Mouse (Mus musculus) G1E (cell line): ENCODE data around the gene Galk1. TPM values are rescaled to one million over a fixed set of nuclear protein-coding genes. Genes with fewer than 3 reads are reported as not detected.

Experiments
- ATAC-seq: 2 replicates; pipeline ENCODE4 v1.8.0; 2016; ENCODE audit warnings: mild to moderate bottlenecking; ENCODE audit not compliant: insufficient number of reproducible peaks, poor library complexity, low FRiP score, severe bottlenecking; ENCODE audit errors: extremely low read depth
- DNase-seq: peaks from one replicate; pipeline ENCODE4 v3.0.0; 2012; ENCODE audit warnings: low spot score
- H3K27me3 ChIP-seq: 2 replicates; pipeline ENCODE4 v1.6.1; 2012; ENCODE audit warnings: mild to moderate bottlenecking, low read length, inconsistent platforms; ENCODE audit not compliant: insufficient read depth
- H3K36me3 ChIP-seq: replicated peaks from 2 replicates; pipeline ENCODE3; 2012; ENCODE audit warnings: mild to moderate bottlenecking, inconsistent platforms
- H3K4me1 ChIP-seq: 2 replicates; pipeline ENCODE4 v1.6.1; 2012; ENCODE audit warnings: low read depth, low read length, inconsistent platforms, mixed read lengths; ENCODE audit not compliant: insufficient read depth
- H3K4me3 ChIP-seq: 2 replicates; pipeline ENCODE4 v1.5.1; 2012; ENCODE audit warnings: low read depth, mild to moderate bottlenecking, inconsistent platforms, low read length, moderate library complexity, mixed read lengths
- H3K9me3 ChIP-seq: replicated peaks from 2 replicates; pipeline ENCODE4 v1.6.1; 2012; ENCODE audit warnings: inconsistent platforms
- CTCF ChIP-seq: IDR thresholded peaks from 2 replicates; pipeline ENCODE4 v1.5.1; 2012; ENCODE audit warnings: low read depth, low read length, inconsistent platforms, mixed read lengths
- GATA1 ChIP-seq: IDR thresholded peaks from 2 replicates; pipeline ENCODE4 v1.6.1; 2012; ENCODE audit warnings: borderline replicate concordance, low read length, inconsistent platforms, mixed read lengths
- GATA2 ChIP-seq: IDR thresholded peaks from 2 replicates; pipeline ENCODE4 v1.6.1; 2012; ENCODE audit warnings: low read depth, low read length, inconsistent platforms, borderline replicate concordance
- POLR2AphosphoS5 ChIP-seq: IDR thresholded peaks from 2 replicates; pipeline ENCODE4 v1.6.1; 2012; ENCODE audit warnings: low read depth, low read length, inconsistent platforms; ENCODE audit not compliant: insufficient replicate concordance
- TAL1 ChIP-seq: conservative IDR thresholded peaks from 2 replicates; pipeline ENCODE4 v1.6.1; 2012; ENCODE audit warnings: low read depth, low read length, inconsistent platforms, mixed read lengths
- polyA plus RNA-seq: library from polyadenylated mRNA; stranded (reverse); fragments of >175 nt; gene quantifications from 2 replicates; pipeline ENCODE4 v1.2.3, GENCODE M21; 2012
- total RNA-seq, 2 experiments: library from RNA; stranded (forward) in 1 of 2; stranded (reverse) in 1 of 2; fragments of 200-1000 nt in 1 of 2; fragments of >200 nt in 1 of 2; fragmentation: Nextera tagmentation in 1 of 2; gene quantifications; 2 replicates each; pipeline ENCODE4 v1.2.3; 2014 to 2017

Gene Galk1
- total RNA-seq (2014; fragmentation: Nextera tagmentation) (15.4 and 22.0 TPM in 2 replicates), total RNA-seq (2017) (54.5 and 69.9 TPM in 2 replicates), polyA plus RNA-seq (148 and 177 TPM in 2 replicates)

GRCm38 (mm10) chr11:116012262-116012947 lies at the start of gene Galk1:
TSS of gene Galk1 (minus strand) at chr11:116012719.
- Histone ChIP-seq H3K9me3 (no peaks in the 10 kb centered on the region), H3K4me3 (peak within 1 kb of the TSS; percentile 83), H3K4me1 (peaks cover 81% of the 10 kb centered on the region), H3K27me3 (peaks cover 21% of the 10 kb centered on the region), H3K36me3 (peaks cover 41% of the 10 kb centered on the region)
- TF ChIP-seq TAL1 (no peak), CTCF (no peak), POLR2AphosphoS5 (no peak), GATA2 (no peak), GATA1 (no peak)
- DNase-seq (peak; percentile 85), ATAC-seq (peak; percentile 55; the same call in 1 of the 2 replicates)

GRCm38 (mm10) chr11:116061641-116062415 lies 49.3 kb upstream of the Galk1 start:
- ATAC-seq = no peak
- Histone ChIP-seq H3K4me3 (no peak overlapping the region), H3K27me3 (no peaks in the 10 kb centered on the region; the same call in 1 of the 2 replicates), H3K36me3 (peaks cover 100% of the 10 kb centered on the region), H3K9me3 (no peaks in the 10 kb centered on the region), H3K4me1 (peaks cover 45% of the 10 kb centered on the region)
- DNase-seq = no peak
- no peak for TF ChIP-seq GATA1

- peaks cover 100% of the 10 kb centered on the region for H3K36me3 ChIP-seq
- DNase-seq (no peak), ATAC-seq (no peak)
- peaks cover 54% of the 10 kb centered on the region for H3K4me1 ChIP-seq
- H3K9me3 ChIP-seq = no peaks in the 10 kb centered on the region
- no peak overlapping the region for H3K4me3 ChIP-seq
- no peaks in the 10 kb centered on the region; the same call in 1 of the 2 replicates for H3K27me3 ChIP-seq
- no peak for TF ChIP-seq CTCF
Measured at GRCm38 (mm10) chr11:116060596-116060995, 48.1 kb upstream of the Galk1 start.

DNA sequence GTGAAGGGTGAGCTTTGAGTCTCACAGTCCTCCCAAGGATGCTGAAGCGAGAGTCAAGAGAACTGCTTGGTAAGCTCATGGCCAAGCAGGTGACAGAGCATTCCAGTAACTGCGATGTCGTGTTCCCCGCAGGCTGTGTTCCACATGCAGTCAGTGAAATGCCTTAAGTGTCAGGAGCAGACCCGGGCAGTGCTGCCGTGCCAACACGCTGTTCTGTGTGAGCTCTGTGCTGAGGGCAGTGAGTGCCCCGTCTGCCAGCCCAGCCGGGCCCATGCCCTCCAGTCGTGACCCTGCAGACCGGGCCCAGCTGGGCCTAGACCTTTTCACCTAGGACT lies 47.1 kb upstream of the Galk1 start:
- Histone ChIP-seq H3K4me3 (no peak overlapping the region), H3K9me3 (no peaks in the 10 kb centered on the region), H3K4me1 (peaks cover 54% of the 10 kb centered on the region), H3K27me3 (no peaks in the 10 kb centered on the region; the same call in 1 of the 2 replicates), H3K36me3 (peaks cover 100% of the 10 kb centered on the region)
- ATAC-seq = no peak
- TF ChIP-seq TAL1 (no peak), GATA1 (no peak), POLR2AphosphoS5 (no peak), GATA2 (no peak), CTCF (no peak)
- DNase-seq = no peak

- Histone ChIP-seq H3K27me3 (no peaks in the 10 kb centered on the region; the same call in 1 of the 2 replicates), H3K9me3 (no peaks in the 10 kb centered on the region), H3K4me1 (peaks cover 51% of the 10 kb centered on the region), H3K4me3 (no peak overlapping the region), H3K36me3 (peaks cover 100% of the 10 kb centered on the region)
- no peak for DNase-seq
- no peak for TF ChIP-seq CTCF
- no peak for TF ChIP-seq POLR2AphosphoS5
- no peak for TF ChIP-seq GATA2
- no peak for TF ChIP-seq GATA1
- no peak for TF ChIP-seq TAL1
- ATAC-seq = no peak
Measured at GRCm38 (mm10) chr11:116058868-116059690, 46.6 kb upstream of the Galk1 start.

GRCm38 (mm10) chr11:116058022-116058614 lies 45.6 kb upstream of the Galk1 start:
- ATAC-seq (no peak), DNase-seq (no peak)
- Histone ChIP-seq H3K9me3 (no peaks in the 10 kb centered on the region), H3K4me3 (no peak overlapping the region), H3K4me1 (peaks cover 55% of the 10 kb centered on the region), H3K36me3 (peaks cover 100% of the 10 kb centered on the region), H3K27me3 (no peaks in the 10 kb centered on the region; the same call in 1 of the 2 replicates)
- TF ChIP-seq GATA2 = no peak
- no peak for TF ChIP-seq GATA1
- no peak for TF ChIP-seq TAL1
- no peak for TF ChIP-seq CTCF
- TF ChIP-seq POLR2AphosphoS5 = no peak; the same call in 1 of the 2 replicates
